Mouse (Mus musculus) C2C12 (cell line): ENCODE results near the gene Pnisr.

Experiments
- CTCF ChIP-seq: IDR thresholded peaks from one replicate; pipeline ENCODE4 v1.5.1; 2011; ENCODE audit not compliant: control insufficient read depth, insufficient read depth, insufficient read length
- FOSL1 ChIP-seq: IDR thresholded peaks from one replicate; pipeline ENCODE4 v1.8.0; 2011; ENCODE audit warnings: mild to moderate bottlenecking, low read length; ENCODE audit not compliant: poor library complexity, insufficient read depth, severe bottlenecking
- MAX ChIP-seq: IDR thresholded peaks from one replicate; pipeline ENCODE4 v1.6.1; 2011; ENCODE audit warnings: mild to moderate bottlenecking, control low read depth
- USF1 ChIP-seq: IDR thresholded peaks from one replicate; pipeline ENCODE4 v1.6.1; 2011; ENCODE audit warnings: low read depth, mild to moderate bottlenecking, control low read depth, moderate library complexity

- TF ChIP-seq FOSL1, result no peak
- no peak for TF ChIP-seq CTCF
- no peak for TF ChIP-seq MAX
- TF ChIP-seq USF1, result no peak
Measured at GRCm38 (mm10) chr4:21801620-21802019, 45.8 kb upstream of the Pnisr start.
